Mouse (Mus musculus) frontal cortex, adult (tissue): ENCODE measurements around the gene Mre11a.

Experiments
- ATAC-seq: cut with Nextera tagmentation; 2 replicates; pipeline ENCODE4 v1.9.2; 2017; ENCODE audit warnings: mild to moderate bottlenecking, moderate library complexity, mixed read lengths; ENCODE audit not compliant: low TSS enrichment

Mre11a gene

GRCm38 (mm10) chr9:14821396-14821795 is 36.9 kb downstream of the Mre11a start:
- no peak for ATAC-seq

- ATAC-seq: no peak
Measured at GRCm38 (mm10) chr9:14824840-14825239, 40.4 kb downstream of the Mre11a start.

- ATAC-seq: peak; percentile 85
Measured at GRCm38 (mm10) chr9:14827875-14828274, 43.4 kb downstream of the Mre11a start.

- ATAC-seq: no peak
Measured at GRCm38 (mm10) chr9:14832046-14832445, 47.6 kb downstream of the Mre11a start.

- no peak for ATAC-seq
Measured at GRCm38 (mm10) chr9:14835335-14836075, 51.1 kb downstream of the Mre11a start.

- no peak for ATAC-seq
Measured at GRCm38 (mm10) chr9:14839527-14839926, 55.1 kb downstream of the Mre11a start.

- no peak for ATAC-seq
Measured at GRCm38 (mm10) chr9:14839970-14840369, 55.5 kb downstream of the Mre11a start.

- 0 out of 2 replicates have a peak, but pooled peaks have one; percentile 20 for ATAC-seq
Measured at GRCm38 (mm10) chr9:14841878-14842761, 57.7 kb downstream of the Mre11a start.

- ATAC-seq: no peak
Measured at GRCm38 (mm10) chr9:14843311-14843857, 58.9 kb downstream of the Mre11a start.

GRCm38 (mm10) chr9:14843901-14844300 is 59.4 kb downstream of the Mre11a start:
- ATAC-seq: no peak

- ATAC-seq: no peak
Measured at GRCm38 (mm10) chr9:14846428-14846827, 62.0 kb downstream of the Mre11a start.

- no peak for ATAC-seq
Measured at GRCm38 (mm10) chr9:14848267-14848935, 63.9 kb downstream of the Mre11a start.

- ATAC-seq: no peak
Measured at GRCm38 (mm10) chr9:14854585-14854984, 70.1 kb downstream of the Mre11a start.

- no peak for ATAC-seq
Measured at GRCm38 (mm10) chr9:14856922-14857654, 72.6 kb downstream of the Mre11a start.

GRCm38 (mm10) chr9:14858170-14858706 is 73.8 kb downstream of the Mre11a start:
- no peak for ATAC-seq

GRCm38 (mm10) chr9:14858782-14859181 is 74.3 kb downstream of the Mre11a start:
- ATAC-seq: no peak

GRCm38 (mm10) chr9:14859868-14860639 is 75.6 kb downstream of the Mre11a start, which contains the start of gene Gpr83:
Gene Gpr83 (plus strand): TSS chr9:14860210.
- ATAC-seq: peak; percentile 97

- ATAC-seq: no peak
Measured at GRCm38 (mm10) chr9:14863126-14863525, 78.7 kb downstream of the Mre11a start.

GRCm38 (mm10) chr9:14864726-14865125 is 80.3 kb downstream of the Mre11a start:
- no peak for ATAC-seq

- ATAC-seq: peak; percentile 91
Measured at GRCm38 (mm10) chr9:14866957-14867356, 82.5 kb downstream of the Mre11a start.
